Mouse (Mus musculus): ENCODE data around the gene 2010003K11Rik.

The 2010003K11Rik gene

DNA sequence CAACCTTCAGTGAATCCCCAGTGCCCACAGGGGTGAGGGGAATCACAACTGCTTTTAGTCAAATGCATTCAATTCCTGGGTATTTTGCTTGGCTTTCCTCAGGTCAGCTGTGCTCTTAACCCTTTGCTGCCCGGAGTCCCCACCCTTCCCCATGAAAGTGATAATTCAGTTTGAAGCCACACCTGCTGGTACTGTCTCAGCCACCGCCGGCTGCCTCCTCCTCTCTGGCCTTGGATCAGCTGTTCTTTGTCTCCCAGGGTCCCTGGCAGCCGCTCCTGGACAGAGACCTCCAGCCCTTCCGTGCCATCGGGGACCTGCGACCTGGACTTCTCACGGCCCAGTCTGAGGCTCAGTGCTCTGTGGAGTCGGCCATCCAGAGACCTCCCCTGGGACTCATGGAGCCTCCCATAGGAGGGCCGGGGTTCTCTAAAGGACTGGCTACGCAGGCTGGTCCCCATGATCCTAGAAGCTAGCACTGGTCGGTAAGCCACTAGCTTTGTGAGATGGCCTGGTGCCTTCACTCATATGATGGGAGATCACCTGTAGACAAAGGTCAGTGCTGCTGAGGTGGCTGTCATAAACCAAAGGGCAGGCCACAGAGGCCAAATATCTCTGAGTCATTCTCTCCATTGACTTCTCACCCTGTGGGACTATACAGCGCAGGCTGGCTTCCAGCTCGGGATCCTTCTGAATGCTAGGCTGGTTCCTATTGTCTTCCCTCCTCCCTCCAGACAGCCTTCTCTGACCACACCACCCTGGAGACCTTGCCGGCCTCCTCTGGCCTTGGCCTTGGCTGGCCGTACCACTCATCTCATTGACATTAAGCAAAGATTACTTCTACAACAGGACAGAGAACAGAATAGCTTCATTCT, at the start of gene 2010003K11Rik:
2010003K11Rik (minus strand) TSS at position 522 of the 872 bp plus-strand sequence.
- no peak for DNase-seq

DNA sequence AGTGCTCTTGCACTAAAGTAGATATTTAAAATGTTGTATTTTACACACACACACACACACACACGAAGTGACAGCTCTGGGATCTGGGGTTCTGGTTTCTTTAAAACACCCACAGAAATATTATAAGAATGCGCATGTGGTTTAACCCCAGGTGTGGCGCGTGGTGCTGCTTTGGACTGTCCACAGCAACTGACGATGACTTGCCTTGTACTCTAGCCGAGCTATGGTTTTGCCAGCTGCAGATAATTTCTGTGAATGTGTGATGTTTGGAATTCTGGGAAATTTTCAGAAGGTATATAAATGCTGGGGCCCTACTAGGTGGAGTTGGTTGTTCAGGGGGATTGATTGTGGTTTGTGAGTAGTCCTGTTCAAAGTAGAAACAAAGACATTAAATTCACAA, 49.4 kb upstream of the 2010003K11Rik start:
- no peak for DNase-seq

DNA sequence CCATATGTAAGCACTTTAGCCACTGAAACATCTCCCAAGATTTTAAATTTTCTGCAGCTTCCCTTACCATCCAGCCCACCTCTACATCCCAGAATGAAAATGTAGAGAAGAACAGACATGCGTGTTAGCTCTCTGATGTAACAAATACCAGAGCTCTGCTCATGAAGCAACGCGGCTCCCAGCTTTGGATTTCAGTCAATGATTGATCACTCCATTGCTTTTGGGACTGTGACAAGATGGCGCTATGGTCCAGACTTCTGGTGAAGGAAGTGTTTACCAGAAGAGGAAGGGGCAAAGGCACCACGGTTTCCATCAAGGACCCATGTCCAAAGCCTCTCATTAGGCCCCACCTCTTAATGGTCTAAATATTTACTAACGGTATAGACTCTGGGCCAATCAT, 47.5 kb upstream of the 2010003K11Rik start:
- no peak for DNase-seq

DNA sequence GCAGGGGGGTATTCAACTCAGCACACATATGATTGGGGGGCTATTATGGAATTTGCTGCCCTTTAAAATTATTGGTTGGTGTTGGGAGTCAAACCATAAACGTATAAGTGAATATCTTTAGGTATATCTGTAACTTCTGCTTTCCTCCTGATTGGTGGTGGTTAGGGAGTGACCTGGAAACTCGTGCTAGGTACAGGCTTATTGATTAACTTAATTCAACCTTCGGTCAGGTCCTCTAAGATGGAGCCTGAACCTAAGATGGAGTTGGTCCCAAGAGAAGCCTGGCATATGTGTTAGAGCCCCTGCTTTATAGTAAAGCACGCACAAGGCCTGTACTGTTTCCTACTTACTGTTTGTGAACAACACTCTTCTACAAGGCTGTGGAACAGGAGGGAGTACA, 46.7 kb upstream of the 2010003K11Rik start:
- DNase-seq: no peak

- no peak for DNase-seq
These were observed 43.7 kb upstream of the 2010003K11Rik start for GRCm38 (mm10) chr19:4542081-4542480.

- no peak for DNase-seq
These were observed 42.6 kb upstream of the 2010003K11Rik start for GRCm38 (mm10) chr19:4540992-4541391.

- no peak for DNase-seq
These were observed 41.9 kb upstream of the 2010003K11Rik start for GRCm38 (mm10) chr19:4540263-4540662.

DNA sequence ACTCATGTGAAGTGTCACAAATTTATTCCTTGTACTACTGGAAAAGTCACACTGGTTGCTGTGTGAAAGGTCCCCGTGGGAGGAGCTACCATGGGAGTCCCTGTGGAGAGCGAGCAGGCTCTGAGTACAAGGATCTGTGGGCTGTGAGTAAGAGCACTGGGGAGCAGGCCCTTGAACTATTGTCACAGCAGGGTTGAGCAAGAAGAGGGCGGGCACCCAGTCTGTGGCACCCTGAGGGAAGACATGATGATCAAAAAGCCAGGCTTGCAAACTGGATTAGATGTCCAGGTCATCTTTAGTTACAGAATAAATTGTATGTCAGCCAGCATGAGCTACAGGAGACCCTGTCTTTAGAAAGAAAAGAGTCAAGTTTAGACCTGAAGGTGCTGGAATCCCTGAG, 38.2 kb upstream of the 2010003K11Rik start:
- no peak for DNase-seq

GRCm38 (mm10) chr19:4535922-4536321, 37.5 kb upstream of the 2010003K11Rik start:
- no peak for DNase-seq

GRCm38 (mm10) chr19:4534646-4535045, 36.3 kb upstream of the 2010003K11Rik start:
- no peak for DNase-seq

GRCm38 (mm10) chr19:4521426-4522050, 23.2 kb upstream of the 2010003K11Rik start:
- no peak for DNase-seq

- DNase-seq: no peak
These were observed 19.1 kb upstream of the 2010003K11Rik start for GRCm38 (mm10) chr19:4517483-4517882.

- DNase-seq: no peak
These were observed 17.9 kb upstream of the 2010003K11Rik start for GRCm38 (mm10) chr19:4516288-4516687.

DNA sequence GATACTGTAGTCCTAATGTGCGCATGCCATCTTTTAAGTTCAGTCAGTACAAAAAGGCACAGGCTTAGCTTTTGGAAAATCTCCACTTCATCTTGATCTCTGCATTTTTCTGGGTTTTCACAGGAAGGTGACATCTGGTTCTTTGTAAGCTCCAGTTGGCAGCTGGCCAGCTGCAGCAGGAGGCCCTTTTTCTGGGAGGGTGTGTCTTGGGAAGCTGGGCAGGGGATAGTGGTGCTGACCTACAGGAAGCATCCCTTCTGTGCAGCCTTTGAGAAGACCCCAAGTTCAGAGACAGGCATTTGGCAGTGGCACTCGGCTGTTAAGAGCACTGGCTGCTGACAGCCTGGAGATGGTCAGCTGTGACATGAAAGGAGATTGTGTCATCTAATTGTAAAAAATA, 17.4 kb upstream of the 2010003K11Rik start:
- DNase-seq: no peak

- no peak for DNase-seq
These were observed 15.0 kb upstream of the 2010003K11Rik start for GRCm38 (mm10) chr19:4513236-4513858.

- no peak for DNase-seq
These were observed 12.9 kb upstream of the 2010003K11Rik start for GRCm38 (mm10) chr19:4511116-4511841.

- DNase-seq: peak; percentile 97
These were observed 11.9 kb upstream of the 2010003K11Rik start, which contains the start of gene Pcx for GRCm38 (mm10) chr19:4509986-4510963. TSS of gene Pcx (plus strand) at chr19:4510472.

- no peak for DNase-seq
These were observed 9.4 kb upstream of the 2010003K11Rik start for GRCm38 (mm10) chr19:4507746-4508145.

DNA sequence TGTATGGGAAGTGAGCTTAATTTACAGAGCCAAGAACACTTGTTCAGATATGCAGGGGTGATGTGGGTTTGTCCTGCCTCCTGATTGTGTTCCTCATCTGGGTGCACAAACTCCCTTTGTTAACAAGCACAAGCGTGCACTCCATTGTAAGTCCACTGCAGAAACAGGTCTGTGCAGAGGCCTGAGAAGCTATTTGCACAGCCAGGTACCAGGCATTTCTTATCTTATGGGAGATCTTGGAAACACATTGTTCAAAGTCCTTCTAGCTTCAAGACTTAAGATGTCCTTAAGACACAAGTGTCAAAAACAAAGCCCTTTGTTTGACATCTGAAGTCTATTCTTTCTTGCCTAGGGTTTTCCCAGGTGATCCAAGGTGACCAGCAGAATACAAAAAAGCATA, 6.4 kb upstream of the 2010003K11Rik start:
- DNase-seq: no peak

DNA sequence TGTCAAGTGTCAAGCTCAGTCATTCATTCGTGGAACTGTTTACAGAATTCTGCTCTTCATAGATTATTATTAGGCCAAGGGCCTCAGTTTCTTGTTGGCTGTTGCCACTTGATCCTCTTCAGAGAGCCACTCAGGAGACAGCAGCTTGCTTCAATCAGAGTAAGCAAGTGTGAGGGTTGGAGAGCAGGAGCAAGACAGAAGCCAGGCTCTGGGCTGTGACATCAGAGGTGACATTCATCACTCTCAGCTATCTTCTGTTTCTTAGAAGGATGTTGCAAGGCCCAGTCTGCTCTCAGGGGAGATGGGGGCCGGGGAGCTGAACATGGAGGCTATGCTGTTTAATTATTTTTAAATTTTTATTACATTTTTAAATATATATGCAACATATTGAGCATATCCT, 4.3 kb upstream of the 2010003K11Rik start:
- no peak for DNase-seq

DNA sequence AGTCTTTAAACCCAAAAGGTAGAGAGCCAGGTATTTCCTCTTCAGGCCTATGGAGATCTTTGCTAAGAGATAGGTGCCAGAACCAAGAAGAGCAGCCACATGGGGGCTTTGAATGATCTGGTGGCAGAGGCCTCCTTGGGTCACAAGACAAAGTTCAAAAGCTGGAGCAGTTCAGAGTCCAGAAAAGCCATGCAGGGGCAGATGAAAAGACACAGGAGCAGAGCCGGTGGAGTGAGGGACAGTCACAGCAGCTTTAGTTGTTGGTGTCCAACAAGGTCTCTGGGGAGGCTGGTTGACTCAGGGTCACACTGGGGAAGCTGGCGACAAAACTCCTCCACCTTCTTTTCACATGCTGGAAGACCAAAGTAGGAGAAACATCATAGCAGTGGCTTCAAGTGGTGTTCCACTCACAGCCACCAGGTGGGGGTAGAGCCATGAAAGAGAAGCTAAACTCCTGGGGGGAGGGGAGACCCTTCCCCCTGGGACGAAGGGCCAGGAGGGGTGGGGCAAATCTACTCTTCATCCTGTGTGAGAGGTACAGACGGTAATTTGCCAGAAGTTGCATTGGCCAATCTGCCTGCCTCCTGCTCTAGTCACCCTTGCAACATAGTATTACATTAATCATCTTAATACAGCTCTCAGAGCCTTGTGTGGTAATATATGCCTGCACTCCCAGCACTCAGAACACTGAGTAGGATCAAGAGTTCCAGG, 965 bp downstream of the 2010003K11Rik start:
- DNase-seq: peak; percentile 69
